Mouse (Mus musculus) lung, postnatal 0 days (tissue): Measurements from ENCODE around the gene Cdc34b. TPM values are rescaled to one million over a fixed set of nuclear protein-coding genes. Genes with fewer than 3 reads are reported as not detected.

Experiments
- ATAC-seq: fragments of 200-750 bp; cut with Nextera tagmentation; 2 replicates; pipeline ENCODE4 v1.8.0; 2017; ENCODE audit warnings: moderate library complexity
- DNase-seq: peaks from one replicate; pipeline ENCODE4 v3.0.0-alpha.2; 2016; ENCODE audit warnings: low spot score
- H3K27ac ChIP-seq: fragments of 300-500 bp; sonication (generic); 2 replicates; pipeline ENCODE4 v1.5.1; 2014; ENCODE audit warnings: antibody characterized with exemption, mild to moderate bottlenecking, low read length, mixed read lengths
- H3K27me3 ChIP-seq: fragments of 300-500 bp; sonication (generic); replicated peaks from 2 replicates; pipeline ENCODE4 v1.6.1; 2014; ENCODE audit warnings: low read length, mixed read lengths; ENCODE audit not compliant: insufficient read depth
- H3K36me3 ChIP-seq: fragments of 300-500 bp; sonication (generic); 2 replicates; pipeline ENCODE4 v1.6.1; 2014; ENCODE audit warnings: low read length, mixed read lengths; ENCODE audit not compliant: insufficient read depth
- H3K4me1 ChIP-seq: fragments of 300-500 bp; sonication (generic); 2 replicates; pipeline ENCODE4 v1.6.1; 2014; ENCODE audit warnings: antibody characterized with exemption, low read depth, low read length, mixed read lengths; ENCODE audit not compliant: insufficient read depth
- H3K4me2 ChIP-seq: fragments of 300-500 bp; sonication (generic); replicated peaks from 2 replicates; pipeline ENCODE4 v1.6.1; 2014; ENCODE audit warnings: low read depth, mild to moderate bottlenecking, low read length, moderate library complexity, mixed read lengths
- H3K4me3 ChIP-seq: fragments of 300-500 bp; sonication (generic); 2 replicates; pipeline ENCODE4 v1.5.1; 2014; ENCODE audit warnings: low read depth, low read length
- H3K9ac ChIP-seq: fragments of 300-500 bp; sonication (generic); replicated peaks from 2 replicates; pipeline ENCODE4 v1.6.1; 2014; ENCODE audit warnings: low read depth, mild to moderate bottlenecking
- H3K9me3 ChIP-seq: fragments of 300-500 bp; sonication (generic); 2 replicates; pipeline ENCODE4 v1.6.1; 2016; ENCODE audit warnings: low read length, mixed read lengths
- CTCF ChIP-seq: IDR thresholded peaks from 2 replicates; pipeline ENCODE4 v1.5.1; 2016; ENCODE audit warnings: antibody characterized with exemption, mild to moderate bottlenecking
- EP300 ChIP-seq: IDR thresholded peaks from 2 replicates; pipeline ENCODE4 v1.6.1; 2016; ENCODE audit warnings: antibody characterized with exemption, mild to moderate bottlenecking, control low read depth
- WGBS: fragments of 180-500 bp; shearing (Covaris S2); extraction: QIAGEN DNeasy Blood & Tissue Kit; methylation state at CpG from one replicate; pipeline ENCODE4 v1.1.7; 2014; 5-methylcytosine and 5-hydroxymethylcytosine counted together
- polyA plus RNA-seq: library from polyadenylated mRNA; unstranded; fragments of >200 nt; fragmentation: Nextera tagmentation; extraction: Ambion mirVana; gene quantifications from 2 replicates; pipeline ENCODE4 v1.2.1, GENCODE M21; 2015

The Cdc34b gene
- polyA plus RNA-seq, 1 experiment from 2014 or later: 0.17 TPM

DNA sequence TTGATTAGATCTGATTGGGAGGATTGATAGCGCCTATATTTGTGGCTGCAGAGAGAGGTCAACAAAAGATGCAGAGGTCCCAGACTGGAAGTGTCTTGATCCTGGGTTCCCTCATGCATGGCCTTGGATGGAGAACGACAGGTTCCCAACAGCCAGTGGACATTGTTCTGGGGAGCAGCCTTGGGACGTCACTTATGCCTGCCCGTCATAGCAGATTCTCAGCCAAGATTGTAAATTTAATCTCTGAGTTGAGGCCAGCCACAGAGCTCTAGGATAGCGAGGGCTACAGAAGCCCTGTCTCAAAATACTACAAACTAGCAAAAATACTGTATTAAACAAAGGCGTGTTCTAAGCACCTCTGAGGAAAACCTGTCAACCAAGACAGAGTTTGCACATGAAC lies 18.3 kb downstream of the Cdc34b start:
- Histone ChIP-seq H3K9ac (no peak overlapping the region), H3K27ac (no peak overlapping the region), H3K27me3 (no peaks in the 10 kb centered on the region), H3K4me3 (no peak overlapping the region), H3K9me3 (no peaks in the 10 kb centered on the region), H3K4me2 (no peak overlapping the region), H3K4me1 (no peaks in the 10 kb centered on the region), H3K36me3 (no peaks in the 10 kb centered on the region)
- TF ChIP-seq EP300 (no peak), CTCF (no peak)
- 70% methylated on average over 6 of the region's 6 CpGs for WGBS
- ATAC-seq (no peak), DNase-seq (no peak)

DNA sequence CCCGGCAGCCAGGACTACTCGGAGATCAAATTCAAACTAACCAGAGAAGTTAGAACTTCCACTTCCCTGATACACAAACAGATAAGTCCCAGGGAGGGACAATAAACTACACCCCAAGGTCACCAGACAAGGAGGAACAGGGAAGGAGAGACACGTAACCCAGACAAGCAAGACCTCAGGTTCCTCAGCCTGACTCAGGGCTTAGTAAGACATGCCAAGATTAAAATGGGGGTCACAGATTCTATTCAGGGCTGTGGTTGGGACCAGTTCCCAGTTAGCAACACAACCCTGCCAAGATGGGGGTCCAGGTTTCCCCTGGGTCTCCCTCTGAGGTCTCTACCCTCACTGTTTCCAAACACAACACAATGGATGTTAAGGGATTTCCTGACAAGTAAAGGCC lies 18.8 kb downstream of the Cdc34b start:
- no peak overlapping the region for H3K4me2 ChIP-seq
- H3K9me3 ChIP-seq: no peaks in the 10 kb centered on the region
- H3K4me3 ChIP-seq: no peak overlapping the region
- no peaks in the 10 kb centered on the region for H3K4me1 ChIP-seq
- no peak overlapping the region for H3K9ac ChIP-seq
- ATAC-seq (no peak), DNase-seq (no peak)
- H3K27me3 ChIP-seq: no peaks in the 10 kb centered on the region
- 48% methylated on average over 3 of the region's 3 CpGs for WGBS
- TF ChIP-seq EP300 (no peak), CTCF (no peak)
- no peak overlapping the region for H3K27ac ChIP-seq
- H3K36me3 ChIP-seq: no peaks in the 10 kb centered on the region

DNA sequence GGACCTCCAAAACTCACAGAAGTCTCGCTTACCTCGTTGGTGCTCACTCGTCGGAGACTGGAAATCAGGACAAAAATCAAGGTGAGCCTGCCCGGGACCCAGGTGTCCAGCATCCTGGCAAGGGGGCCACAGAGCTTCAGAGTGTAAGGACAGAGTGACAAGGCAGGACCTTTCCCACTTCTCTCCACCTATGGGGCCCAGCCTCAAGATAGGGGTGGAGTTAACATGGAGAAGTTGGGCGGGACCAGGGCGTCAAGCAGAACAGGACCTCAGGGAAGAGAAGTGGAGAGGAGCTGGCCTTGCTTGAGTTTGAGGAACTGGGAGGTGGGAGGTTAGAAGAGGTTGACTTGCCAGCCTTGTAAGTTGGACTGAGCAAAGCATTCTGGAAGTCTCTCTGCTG lies 19.2 kb downstream of the Cdc34b start:
- 62% methylated on average over 7 of the region's 7 CpGs for WGBS
- Histone ChIP-seq H3K27me3 (no peaks in the 10 kb centered on the region), H3K4me2 (no peak overlapping the region), H3K9me3 (no peaks in the 10 kb centered on the region), H3K27ac (no peak overlapping the region), H3K9ac (no peak overlapping the region), H3K36me3 (no peaks in the 10 kb centered on the region), H3K4me1 (no peaks in the 10 kb centered on the region), H3K4me3 (no peak overlapping the region)
- ATAC-seq (no peak), DNase-seq (no peak)
- TF ChIP-seq EP300 (no peak), CTCF (no peak)

DNA sequence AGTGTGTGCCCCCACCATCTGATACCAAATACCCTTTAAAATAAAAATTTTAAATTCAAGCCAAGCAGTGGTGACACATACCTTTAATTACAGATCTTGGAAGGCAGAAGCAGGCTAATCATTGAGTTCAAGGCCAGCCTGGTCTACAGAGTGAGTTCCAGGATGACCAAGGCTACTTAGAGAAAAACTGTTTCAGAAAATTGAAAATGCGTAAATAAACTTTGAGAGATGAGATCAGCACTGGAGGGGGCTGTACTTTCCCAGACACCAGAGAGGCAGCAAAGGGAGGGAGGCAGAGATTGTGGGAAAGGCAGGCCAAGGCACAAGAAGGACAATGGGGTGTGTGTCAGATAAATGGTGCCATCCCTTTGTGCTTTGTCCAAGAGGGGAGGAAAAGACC lies 20.7 kb downstream of the Cdc34b start:
- 86% methylated on average over 1 of the region's 1 CpGs for WGBS
- Histone ChIP-seq H3K9me3 (no peaks in the 10 kb centered on the region), H3K9ac (no peak overlapping the region), H3K4me3 (no peak overlapping the region), H3K36me3 (no peaks in the 10 kb centered on the region), H3K4me2 (no peak overlapping the region), H3K27ac (no peak overlapping the region), H3K27me3 (no peaks in the 10 kb centered on the region), H3K4me1 (no peaks in the 10 kb centered on the region)
- ATAC-seq (no peak), DNase-seq (no peak)
- TF ChIP-seq EP300 (no peak), CTCF (no peak)

DNA sequence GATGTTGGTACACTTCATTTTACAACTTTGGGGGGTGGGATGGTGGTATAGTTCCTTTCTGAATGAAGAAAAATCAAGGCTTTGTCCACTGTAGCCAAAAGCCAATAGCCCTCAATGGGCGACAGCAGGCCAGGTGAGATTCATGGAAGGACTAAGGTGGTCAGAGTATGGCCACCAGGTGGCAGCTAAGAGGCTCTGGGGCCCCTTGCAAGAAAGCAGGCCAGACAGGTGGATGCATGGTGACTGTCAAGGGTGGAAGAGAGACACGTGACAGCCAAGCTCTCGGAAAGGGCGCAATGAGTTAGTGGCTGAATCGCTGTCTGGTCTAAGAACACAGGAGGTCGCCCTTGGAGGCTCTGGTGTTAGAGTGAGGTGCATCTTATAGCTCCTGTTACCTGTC lies 21.2 kb downstream of the Cdc34b start:
- TF ChIP-seq EP300: no peak
- peak; percentile 41 for TF ChIP-seq CTCF
- ATAC-seq (no peak), DNase-seq (no peak)
- Histone ChIP-seq H3K9ac (no peak overlapping the region), H3K4me2 (no peak overlapping the region), H3K4me1 (no peaks in the 10 kb centered on the region), H3K27ac (no peak overlapping the region), H3K9me3 (no peaks in the 10 kb centered on the region), H3K36me3 (no peaks in the 10 kb centered on the region), H3K27me3 (no peaks in the 10 kb centered on the region), H3K4me3 (no peak overlapping the region)
- WGBS: 20% methylated on average over 6 of the region's 6 CpGs

DNA sequence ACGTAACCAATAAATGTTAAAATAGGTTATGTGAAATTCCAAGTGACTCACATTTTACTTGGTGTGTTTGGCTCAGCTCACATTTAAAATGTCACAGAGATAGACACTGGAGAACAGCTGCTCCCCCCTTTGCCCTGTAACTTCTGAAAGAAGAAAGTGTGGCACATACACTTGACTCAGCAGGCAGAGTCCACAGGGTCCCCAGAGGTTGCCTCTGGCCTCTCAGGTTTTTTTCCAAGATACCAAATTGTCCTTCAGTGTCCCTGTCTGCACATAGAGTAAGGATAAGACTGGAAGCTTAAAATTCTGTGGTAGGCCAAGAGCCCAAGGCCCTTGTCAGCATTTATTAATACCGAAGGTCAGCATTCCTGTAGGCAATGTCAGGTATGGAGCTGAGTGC lies 25.7 kb downstream of the Cdc34b start:
- 93% methylated on average over 2 of the region's 2 CpGs for WGBS
- no peaks in the 10 kb centered on the region for H3K9me3 ChIP-seq
- H3K27me3 ChIP-seq: no peaks in the 10 kb centered on the region
- ATAC-seq (no peak), DNase-seq (no peak)
- H3K36me3 ChIP-seq: no peaks in the 10 kb centered on the region
- H3K27ac ChIP-seq: no peak overlapping the region
- H3K4me2 ChIP-seq: no peak overlapping the region
- TF ChIP-seq CTCF: no peak
- TF ChIP-seq EP300: no peak
- H3K4me1 ChIP-seq: no peaks in the 10 kb centered on the region
- H3K4me3 ChIP-seq: no peak overlapping the region
- no peak overlapping the region for H3K9ac ChIP-seq

DNA sequence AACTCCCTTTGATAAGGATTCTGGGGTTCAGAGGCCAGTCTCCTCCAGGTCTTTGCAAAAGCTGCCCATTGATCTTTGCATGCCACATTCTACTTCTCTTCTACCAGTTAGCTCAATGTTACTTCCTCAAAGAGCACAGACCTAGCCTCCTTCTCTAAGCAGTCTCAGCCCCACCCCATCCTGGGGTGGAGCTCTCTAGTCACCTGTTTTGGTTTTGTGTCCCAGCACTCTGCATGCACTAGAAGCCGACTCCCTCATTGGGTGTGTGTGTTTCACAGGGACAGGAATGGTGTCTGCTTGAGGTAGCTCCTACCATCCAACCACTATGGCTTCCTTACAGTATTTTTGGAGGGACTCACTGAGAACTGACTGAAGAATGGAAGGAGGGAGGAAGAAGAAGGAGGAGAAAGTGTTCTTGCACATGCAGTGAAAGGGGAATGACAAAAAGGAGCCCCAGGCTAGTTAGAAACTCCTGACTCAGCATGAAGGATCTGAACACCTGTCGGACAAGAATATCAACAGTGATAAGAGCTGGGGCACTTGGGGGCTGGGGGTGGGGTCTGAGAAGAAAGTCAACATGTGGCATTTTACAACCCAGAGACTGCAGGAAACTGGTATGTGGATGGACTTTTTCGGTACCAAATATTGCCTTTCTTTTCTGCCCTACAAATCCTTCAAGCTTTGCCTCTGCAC lies 30.9 kb downstream of the Cdc34b start:
- Histone ChIP-seq H3K27ac (no peak overlapping the region), H3K27me3 (no peaks in the 10 kb centered on the region), H3K9ac (no peak overlapping the region), H3K9me3 (no peaks in the 10 kb centered on the region), H3K36me3 (no peaks in the 10 kb centered on the region), H3K4me1 (no peaks in the 10 kb centered on the region), H3K4me2 (no peak overlapping the region), H3K4me3 (no peak overlapping the region)
- DNase-seq: no peak
- TF ChIP-seq EP300 (no peak), CTCF (no peak)
- ATAC-seq: no peak
- 43% methylated on average over 3 of the region's 3 CpGs for WGBS
